Mouse (Mus musculus): ENCODE measurements around the gene Gm5105.

GRCm38 (mm10) chr3:138064732-138065645 is 2.2 kb downstream of the Gm5105 start, which contains the start of gene 1110002E22Rik:
- TF ChIP-seq POLR2A (IDR thresholded peaks at IDR 0.05; ENCODE audit: control insufficient read depth, extremely low read depth, insufficient read depth, low read length, poor library complexity) (no peak), CTCF (IDR thresholded peaks at IDR 0.05; ENCODE audit: borderline replicate concordance, control insufficient read depth, extremely low read depth, insufficient read depth, low read length, poor library complexity) (no peak)
